In genomic region chr5:74783906-74784305, GRCm38 (mm10) we compare ENCODE assay signal across 16 mouse cellular contexts.
DNase-seq lines count a peak whose midpoint lies in the region; ATAC-seq lines count a peak whose summit lies in the region.
"Had no signal": no experiment of that assay in that cellular context is flagged by ENCODE, and none has a peak within 500 bp of the region (broad histone marks: within the 10 kb centered on the region; RNA-seq: fewer than 3 reads in every experiment).

No protein-coding gene starts in this region.

- H3K4me1 ChIP-seq in heart, embryonic 12.5 days (replicated peaks), result no peaks in the 10 kb centered on the region; the same call in 1 of the 2 replicates
- H3K4me1 ChIP-seq in embryonic facial prominence, embryonic 11.5 days (ENCODE audit: control insufficient read depth, insufficient read depth, low read length), result no peaks in the 10 kb centered on the region

- H3K36me3 ChIP-seq in heart, embryonic 12.5 days, result no peaks in the 10 kb centered on the region
- no peaks in the 10 kb centered on the region for H3K36me3 ChIP-seq in embryonic facial prominence, embryonic 11.5 days (replicated peaks; ENCODE audit: control insufficient read depth, insufficient read depth, low read depth, low read length)
- H3K36me3 ChIP-seq: hindbrain, embryonic 12.5 days; limb, embryonic 13.5 days; midbrain, embryonic 13.5 days had no signal

- H3K27ac ChIP-seq in heart, embryonic 12.5 days (ENCODE audit: poor library complexity, severe bottlenecking), result no peak overlapping the region
- no peak overlapping the region for H3K27ac ChIP-seq in embryonic facial prominence, embryonic 11.5 days (replicated peaks; ENCODE audit: low read depth, low read length)
- H3K27ac ChIP-seq: hindbrain, embryonic 12.5 days; limb, embryonic 13.5 days; midbrain, embryonic 13.5 days had no signal

- H3K9me3 ChIP-seq in heart, embryonic 12.5 days (replicated peaks), result no peaks in the 10 kb centered on the region
- H3K9me3 ChIP-seq in embryonic facial prominence, embryonic 11.5 days (replicated peaks; ENCODE audit: control insufficient read depth, low read length), result no peaks in the 10 kb centered on the region
- H3K9me3 ChIP-seq: hindbrain, embryonic 12.5 days; limb, embryonic 13.5 days; midbrain, embryonic 13.5 days had no signal

- no peak overlapping the region for H3K4me2 ChIP-seq in heart, embryonic 12.5 days
- H3K4me2 ChIP-seq in embryonic facial prominence, embryonic 11.5 days (ENCODE audit: low read depth, low read length), result no peak overlapping the region
- H3K4me2 ChIP-seq: hindbrain, embryonic 12.5 days; limb, embryonic 13.5 days; midbrain, embryonic 13.5 days had no signal

- no peak overlapping the region for H3K4me3 ChIP-seq in heart, embryonic 12.5 days
- no peak overlapping the region for H3K4me3 ChIP-seq in embryonic facial prominence, embryonic 11.5 days (ENCODE audit: low read depth, low read length)
- H3K4me3 ChIP-seq: hindbrain, embryonic 12.5 days; limb, embryonic 13.5 days; midbrain, embryonic 13.5 days; myocyte had no signal

- 82% methylated on average over 9 of the region's 9 CpGs for WGBS in heart, embryonic 12.5 days
- 37% methylated on average over 9 of the region's 9 CpGs for WGBS in embryonic facial prominence, embryonic 11.5 days

- ATAC-seq in heart, embryonic 12.5 days (ENCODE audit: insufficient number of reproducible peaks, low FRiP score), result no peak
- no peak for ATAC-seq in embryonic facial prominence, embryonic 11.5 days (replicated peaks; ENCODE audit: insufficient number of reproducible peaks, low FRiP score, low TSS enrichment, low read depth)
- ATAC-seq: activated CD4-positive, CD25-positive, alpha-beta regulatory T cell, adult 4 months; liver, postnatal 0 days; midbrain, embryonic 13.5 days had no signal

- 0 out of 2 replicates have a peak, but pooled peaks cover 10% of the 10 kb centered on the region for H3K27me3 ChIP-seq in heart, embryonic 12.5 days (replicated peaks)
- H3K27me3 ChIP-seq in embryonic facial prominence, embryonic 11.5 days (ENCODE audit: control insufficient read depth, insufficient read depth, low read length), result no peaks in the 10 kb centered on the region
- H3K27me3 ChIP-seq: CH12.LX; hindbrain, embryonic 12.5 days; limb, embryonic 13.5 days; midbrain, embryonic 13.5 days had no signal

- H3K9ac ChIP-seq in heart, embryonic 12.5 days, result no peak overlapping the region
- H3K9ac ChIP-seq in embryonic facial prominence, embryonic 11.5 days (replicated peaks; ENCODE audit: low read length), result no peak overlapping the region
- H3K9ac ChIP-seq: hindbrain, embryonic 12.5 days; limb, embryonic 13.5 days; liver, postnatal 0 days; midbrain, embryonic 13.5 days had no signal

- DNase-seq in heart, adult 8-10 months (ENCODE audit: low spot score), result peak; percentile 36
- peak; percentile 92 for DNase-seq in NIH3T3 (ENCODE audit: low read depth)
- peak; percentile 41 for DNase-seq in embryonic facial prominence, embryonic 11.5 days (ENCODE audit: low spot score)
- peak; percentile 67 for DNase-seq in gastrocnemius, postnatal 25 days
- DNase-seq in spleen, postnatal 10 days (ENCODE audit: low spot score in 2 of 2), result no peak
- no peak for DNase-seq in kidney, postnatal 4 days
- DNase-seq: cerebellum, adult 8-10 months; liver, postnatal 0 days; right cerebral cortex, postnatal 14 days had no signal

Comparison
In these comparisons a context has a peak if more than half of its experiments do, and no peak if none do; other contexts are left out.
1. DNase-seq: peak in heart, adult 8-10 months (single experiment), NIH3T3 (single experiment), embryonic facial prominence, embryonic 11.5 days (single experiment) and gastrocnemius, postnatal 25 days (single experiment); none in spleen, postnatal 10 days (0 of 2) and kidney, postnatal 4 days (0 of 2).